Mouse (Mus musculus): Measurements from ENCODE around the gene Vps13c.

Vps13c gene

GRCm38 (mm10) chr9:67831359-67832045, 8.7 kb upstream of the Vps13c start:
- DNase-seq: peak in 1 of 2 experiments; percentile 57

- DNase-seq: peak; percentile 32 to 38
Measured at GRCm38 (mm10) chr9:67832046-67832605, 8.1 kb upstream of the Vps13c start, which contains the start of gene C2cd4a. Gene C2cd4a (minus strand): TSS chr9:67832330.

- DNase-seq: no peak
Measured at GRCm38 (mm10) chr9:67834535-67834934, 5.7 kb upstream of the Vps13c start.

DNA sequence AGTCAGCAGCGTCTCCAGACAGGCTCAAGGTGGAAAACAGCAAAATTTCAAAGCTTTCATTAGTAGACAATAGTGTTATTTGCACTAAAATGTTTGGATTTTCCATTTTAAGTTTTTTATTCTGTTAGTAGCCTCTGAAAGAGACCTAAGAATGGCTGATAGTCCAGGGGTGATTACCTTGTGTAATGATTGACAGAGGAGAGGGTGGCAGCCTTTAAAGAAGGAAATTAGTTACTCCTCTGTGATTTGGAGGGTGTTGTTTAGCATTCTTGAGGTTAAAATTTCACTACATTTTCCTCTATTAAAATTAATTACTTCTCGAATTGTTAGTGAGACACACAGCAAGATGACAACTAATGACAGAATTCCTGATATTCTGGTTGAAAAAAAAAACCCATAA, 2.9 kb upstream of the Vps13c start:
- DNase-seq: no peak

DNA sequence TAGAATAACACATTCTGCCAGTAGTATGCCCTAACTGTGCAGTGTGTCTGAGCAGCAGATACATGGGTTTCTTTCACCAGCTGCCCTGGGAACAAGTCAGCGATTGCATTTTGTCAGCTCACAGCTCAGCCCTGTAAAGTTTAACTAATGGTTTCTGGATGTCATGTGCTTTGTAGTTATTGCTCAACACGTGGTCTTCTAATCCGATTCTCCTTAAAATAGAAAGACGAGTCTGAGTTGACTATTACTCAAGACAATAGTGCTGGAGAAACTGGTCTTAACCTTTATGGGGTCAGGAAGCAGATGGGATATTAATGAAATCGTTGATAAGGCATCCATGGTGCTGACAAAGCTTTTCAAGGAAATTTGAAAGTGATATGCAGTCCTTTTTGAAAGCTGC, 2.6 kb downstream of the Vps13c start:
- no peak for DNase-seq

DNA sequence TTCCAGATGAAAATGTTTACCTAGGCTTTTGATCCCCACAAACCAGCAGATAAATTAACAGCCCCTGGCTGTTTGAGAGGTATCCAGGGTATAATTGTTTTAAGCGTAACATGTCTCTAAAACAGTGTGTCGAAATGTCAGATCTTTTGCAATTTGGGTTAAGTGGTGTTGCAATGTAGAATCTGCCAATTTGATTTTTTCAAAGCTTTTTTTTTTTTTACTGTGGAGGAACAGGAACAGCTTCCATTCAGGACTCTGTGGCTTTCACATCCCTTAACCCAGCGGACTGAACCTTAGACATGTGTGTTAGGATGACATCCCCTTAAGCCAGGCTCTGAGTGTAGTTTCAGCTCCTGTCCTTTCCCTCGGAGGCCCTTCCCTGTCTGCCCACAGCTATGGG, 4.8 kb downstream of the Vps13c start:
- no peak for DNase-seq

GRCm38 (mm10) chr9:67845648-67846047, 5.5 kb downstream of the Vps13c start:
- peak; percentile 59 to 69 for DNase-seq

GRCm38 (mm10) chr9:67846089-67846488, 5.9 kb downstream of the Vps13c start:
- no peak for DNase-seq

- DNase-seq: no peak
Measured at GRCm38 (mm10) chr9:67847606-67848005, 7.4 kb downstream of the Vps13c start.

DNA sequence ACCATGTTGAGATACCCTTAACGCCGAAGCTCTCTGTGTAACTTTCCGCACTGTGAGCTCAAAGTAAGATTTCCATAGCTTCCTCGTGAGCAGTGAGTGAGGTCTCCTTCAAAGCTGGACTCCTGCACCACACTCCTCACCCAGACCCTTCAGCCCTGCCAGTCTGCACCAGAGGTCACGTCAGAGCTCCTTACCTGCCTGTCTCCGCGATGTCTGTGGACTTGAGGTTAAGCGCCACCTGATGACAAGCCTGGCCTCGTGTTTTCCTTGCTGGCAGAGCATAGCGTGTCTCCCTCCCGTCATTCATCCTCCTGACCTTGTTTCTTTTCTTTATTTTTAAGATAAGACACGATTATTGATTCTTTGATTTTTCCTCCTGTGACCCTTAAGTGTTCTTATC, 9.2 kb downstream of the Vps13c start:
- no peak for DNase-seq

GRCm38 (mm10) chr9:67849846-67850245, 9.7 kb downstream of the Vps13c start:
- no peak for DNase-seq

DNA sequence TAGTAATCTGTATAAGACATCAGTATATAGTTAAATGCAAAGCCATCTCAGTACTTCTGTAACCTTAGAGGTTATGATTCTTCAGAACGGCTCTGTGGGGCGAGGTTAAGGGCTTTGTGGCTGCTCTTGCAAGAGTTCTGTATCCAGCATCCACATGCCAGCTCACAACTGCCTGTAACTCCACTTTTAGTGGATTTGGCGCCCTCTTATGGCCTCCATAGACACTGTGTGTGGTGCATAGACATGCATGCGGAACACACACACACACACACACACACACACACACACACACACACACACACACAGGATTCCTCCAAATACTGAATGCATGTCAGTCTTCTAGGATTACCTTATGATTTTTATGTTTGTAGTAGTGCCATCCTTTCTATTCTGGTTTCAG, 11.0 kb downstream of the Vps13c start:
- peak in 1 of 2 experiments; percentile 63 for DNase-seq

GRCm38 (mm10) chr9:67860273-67860672, 20.1 kb downstream of the Vps13c start:
- no peak for DNase-seq

DNA sequence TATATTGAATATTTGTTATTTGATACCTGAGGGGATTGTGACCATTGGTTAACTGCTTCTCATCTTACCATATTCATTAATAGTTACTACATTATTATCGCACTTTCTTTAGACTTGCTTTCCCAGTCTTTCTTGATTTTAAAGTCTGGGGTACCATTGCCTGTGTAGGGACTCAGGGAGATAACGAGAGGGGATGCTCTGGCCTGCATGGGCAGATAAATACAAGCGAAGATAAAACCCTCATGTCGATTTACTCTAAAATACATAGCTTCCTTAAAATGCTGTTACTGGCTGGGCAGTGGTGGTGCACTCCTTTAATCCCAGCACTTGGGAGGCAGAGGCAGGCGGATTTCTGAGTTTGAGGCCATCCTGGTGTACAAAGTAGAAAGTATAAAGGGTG, 23.1 kb downstream of the Vps13c start:
- no peak for DNase-seq

- DNase-seq: no peak
Measured at GRCm38 (mm10) chr9:67864011-67864410, 23.8 kb downstream of the Vps13c start.

DNA sequence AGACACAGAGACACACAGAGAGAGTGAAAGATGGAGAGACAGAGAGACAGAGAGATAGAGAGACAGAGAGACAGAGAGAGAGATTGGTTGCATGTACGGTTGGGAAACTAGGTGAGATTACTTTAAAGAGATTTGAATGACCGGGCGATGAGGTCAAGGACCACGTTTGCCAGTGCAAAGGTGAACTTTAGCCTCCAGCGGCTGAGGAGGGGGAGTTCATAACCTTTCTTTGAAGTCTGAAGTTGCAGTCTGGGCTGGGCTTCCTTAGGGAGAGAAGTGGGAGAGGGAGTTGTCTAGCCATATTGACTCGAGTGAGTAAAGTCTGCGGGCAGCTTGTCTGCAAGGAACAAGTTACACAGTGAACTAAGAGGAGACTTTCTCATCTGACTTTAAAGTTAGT, 25.2 kb downstream of the Vps13c start:
- DNase-seq: no peak

DNA sequence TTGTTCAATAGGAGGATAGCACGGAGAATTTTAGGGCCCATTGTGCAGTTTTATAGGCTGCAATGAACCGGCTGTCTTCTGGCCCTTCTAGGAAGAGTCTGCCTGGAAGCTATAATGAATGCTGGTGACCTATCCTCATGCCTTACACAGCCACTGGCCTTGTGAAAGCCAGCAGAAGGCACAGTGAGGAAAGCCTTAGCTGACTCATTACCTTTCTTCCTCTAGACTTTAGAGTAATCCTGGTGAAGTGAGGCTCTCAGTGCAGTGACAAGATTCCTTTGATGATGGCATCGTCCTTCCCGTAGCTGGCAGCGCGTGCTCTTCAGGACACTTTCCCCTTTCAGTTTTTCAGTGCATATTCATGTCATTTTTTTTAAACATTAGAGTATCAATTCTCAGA, 27.2 kb downstream of the Vps13c start:
- DNase-seq: no peak

DNA sequence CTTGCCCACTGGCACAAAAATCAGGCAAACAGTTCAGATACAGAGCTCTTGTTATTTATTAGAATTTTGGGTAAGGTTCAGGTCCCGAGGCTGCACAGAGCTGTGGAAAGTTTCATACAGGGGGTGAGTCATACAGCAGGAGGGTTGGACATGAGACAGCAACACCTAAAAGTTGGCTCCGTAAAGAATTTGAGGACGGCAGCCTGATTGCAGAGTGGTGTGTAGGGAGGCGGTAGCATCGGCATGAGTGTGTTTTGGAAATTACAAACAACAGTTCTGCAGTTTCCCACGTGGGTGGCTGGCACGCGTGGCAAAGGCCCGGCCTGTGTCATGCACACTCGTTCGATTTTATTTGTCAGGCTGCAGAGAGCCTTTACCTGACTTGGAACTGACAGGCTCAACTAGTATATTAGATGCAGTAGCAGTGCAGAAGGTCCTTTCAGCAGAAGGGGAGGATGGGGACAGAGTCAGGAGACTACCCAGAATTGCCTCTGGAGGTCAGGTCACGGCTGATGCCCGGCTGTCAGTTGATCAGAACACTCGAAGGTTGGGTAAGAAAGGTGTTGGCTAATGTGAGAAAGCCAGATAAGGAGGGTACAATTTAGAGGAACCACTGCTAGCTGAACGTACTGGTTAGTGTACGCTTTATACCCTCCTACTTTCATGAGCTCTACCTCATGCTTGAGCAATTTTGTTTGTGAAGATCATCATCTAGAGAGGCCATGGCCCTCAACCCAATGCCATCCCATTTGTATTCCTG, 29.7 kb downstream of the Vps13c start:
- no peak for DNase-seq

DNA sequence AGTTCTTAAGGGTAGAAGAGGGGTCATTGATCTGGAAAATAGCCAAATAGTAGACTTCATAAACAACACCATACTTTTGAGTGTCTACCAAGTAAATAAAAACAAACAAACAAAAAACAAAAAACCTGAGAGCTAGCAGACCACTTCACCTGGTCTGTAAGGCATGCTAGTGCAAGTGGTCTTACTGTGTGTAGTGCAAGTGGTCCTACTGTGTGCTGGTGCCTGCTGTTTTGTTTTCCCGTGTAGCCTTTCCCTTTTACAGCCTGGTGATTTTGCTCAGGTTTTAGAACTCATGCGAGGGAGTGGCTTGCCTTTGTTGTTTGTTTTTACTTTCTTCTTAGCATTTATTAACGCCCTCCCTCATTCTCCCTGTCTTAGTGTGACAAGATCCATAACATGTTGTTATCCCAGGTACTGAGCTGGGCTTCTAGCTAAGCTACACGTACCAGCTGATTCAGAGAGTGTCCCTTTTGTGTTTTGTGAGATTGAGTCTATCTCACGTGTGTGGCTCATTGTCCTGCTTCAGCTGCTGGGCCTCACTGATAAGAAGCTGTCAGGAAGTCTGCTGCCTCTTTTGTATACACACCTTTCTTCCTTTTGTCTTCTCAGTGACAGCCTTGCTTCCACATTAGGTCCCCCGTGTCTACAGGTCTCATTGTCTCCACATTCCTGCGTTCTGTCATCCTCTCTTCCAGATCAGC, 34.5 kb downstream of the Vps13c start:
- no peak for DNase-seq

DNA sequence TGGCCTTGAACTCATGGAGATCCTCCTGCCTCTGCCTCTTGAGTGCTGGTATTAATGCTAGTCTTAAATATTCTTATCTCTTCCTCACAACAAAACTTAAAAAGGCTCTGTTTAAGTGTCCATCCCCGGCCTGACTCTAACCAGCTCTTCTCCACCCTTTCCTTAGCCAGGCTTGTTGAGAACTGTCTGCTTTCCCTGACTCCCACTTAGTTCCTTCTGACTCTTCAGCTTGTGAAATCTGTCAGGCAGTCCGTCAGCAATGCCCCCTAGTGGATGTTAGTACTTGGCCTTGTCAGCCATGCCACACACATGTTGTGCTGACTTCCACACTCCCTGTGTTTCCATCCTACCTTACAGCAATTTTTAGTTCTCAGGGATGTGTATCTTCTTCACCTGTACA, 35.1 kb downstream of the Vps13c start:
- peak; percentile 63 to 69 for DNase-seq

- DNase-seq: no peak
Measured at GRCm38 (mm10) chr9:67877081-67877718, 37.0 kb downstream of the Vps13c start.

DNA sequence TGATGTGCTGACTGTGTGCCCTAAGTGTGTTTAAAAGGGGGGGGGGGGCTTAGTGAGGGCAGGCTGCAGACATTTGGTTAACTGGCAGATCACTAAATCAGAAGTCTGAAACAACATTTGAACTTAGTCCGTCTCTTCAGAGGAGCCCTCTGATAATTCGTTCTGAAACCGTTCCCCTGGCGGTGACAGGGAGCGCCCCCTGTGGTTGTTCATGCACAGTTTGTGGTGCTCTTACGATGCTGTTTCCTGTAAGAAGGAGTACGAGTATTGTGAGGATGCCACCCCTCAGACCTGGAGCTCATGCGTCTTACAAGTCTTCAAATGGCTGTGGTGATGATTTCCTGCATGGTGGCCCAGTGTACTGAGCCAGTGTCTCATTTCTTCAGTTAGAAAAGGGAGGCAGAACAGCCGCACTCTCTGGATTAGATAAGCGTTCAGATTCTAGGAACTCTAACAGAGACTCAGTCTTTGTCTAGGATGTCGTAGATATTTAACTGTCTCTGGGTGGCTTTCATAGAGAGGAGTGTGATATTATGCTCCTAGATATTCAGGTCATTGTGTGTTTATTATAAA, 38.1 kb downstream of the Vps13c start:
- no peak for DNase-seq
